Mouse (Mus musculus) cerebellum, adult 8-10 months (tissue): Measurements from ENCODE around the gene Rfc4.
"Not testable (repeated sequence)": the region's sequence is repeated elsewhere in the genome, so short reads cannot be mapped to it uniquely, and the experiment has no call there.

Experiments used
- DNase-seq: peaks from one replicate; pipeline ENCODE4 v3.0.0; 2022

Gene Rfc4

DNA sequence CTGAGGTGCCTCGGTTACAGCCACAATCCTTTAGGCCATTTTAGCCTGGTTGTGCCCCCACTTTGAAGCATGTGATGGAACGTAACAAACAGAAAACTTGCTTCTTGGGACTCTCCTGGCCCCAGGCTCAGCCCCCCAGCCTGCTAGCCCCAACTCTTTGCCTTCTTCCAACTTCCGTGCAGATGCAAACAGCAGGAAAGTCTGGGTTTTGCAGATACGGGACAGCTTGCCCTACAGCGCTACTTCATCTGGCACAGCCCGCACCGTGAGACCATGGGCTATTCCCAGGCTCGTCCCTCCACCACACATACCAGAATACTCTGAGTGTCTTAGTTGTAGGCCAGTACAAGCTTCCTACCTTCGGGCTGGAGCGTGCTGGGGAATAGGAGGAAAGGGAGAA, 26.9 kb downstream of the Rfc4 start:
- DNase-seq, result no peak

DNA sequence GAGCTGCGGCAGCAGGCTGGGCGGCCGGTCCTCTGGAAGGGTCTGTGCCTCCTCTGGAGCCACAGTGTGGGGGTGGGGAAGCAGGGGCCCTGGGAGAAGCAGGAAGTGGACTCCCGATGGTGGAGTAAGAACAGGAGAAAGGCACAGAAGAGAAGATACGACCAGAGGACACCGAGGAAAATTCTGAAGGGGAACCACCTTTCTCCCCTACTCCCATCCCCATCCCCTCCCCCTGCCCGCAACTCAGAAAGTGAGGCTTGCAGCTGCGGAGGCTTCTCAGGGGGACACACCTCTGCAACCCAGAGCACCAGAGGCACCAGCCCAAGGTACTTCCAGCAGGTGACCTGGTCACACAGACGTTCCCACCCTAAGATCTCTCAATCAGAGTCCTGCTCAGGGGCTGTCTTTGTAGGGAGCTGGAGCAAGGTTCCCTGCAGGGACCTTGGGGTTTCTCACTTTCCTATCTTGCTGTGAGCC, 27.4 kb downstream of the Rfc4 start:
- no peak for DNase-seq

DNA sequence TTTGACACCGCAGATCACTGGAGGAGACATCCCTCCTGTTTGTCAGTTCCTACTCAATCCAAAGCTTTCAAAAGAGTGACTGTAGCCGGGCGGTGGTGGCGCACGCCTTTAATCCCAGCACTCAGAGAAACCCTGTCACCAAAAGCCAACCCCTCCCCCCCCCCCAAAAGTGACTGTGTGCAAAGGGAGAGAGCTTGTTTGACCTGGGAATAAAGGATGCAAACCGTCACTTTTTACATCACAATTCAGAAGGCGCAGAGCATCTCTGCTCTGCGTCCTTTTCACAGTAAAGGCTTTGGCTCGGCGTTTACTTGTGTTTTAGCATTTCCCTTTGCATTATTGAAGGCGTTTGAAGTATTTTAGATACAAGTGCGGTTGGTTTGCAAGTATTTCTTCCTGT, 27.9 kb downstream of the Rfc4 start:
- no peak for DNase-seq

DNA sequence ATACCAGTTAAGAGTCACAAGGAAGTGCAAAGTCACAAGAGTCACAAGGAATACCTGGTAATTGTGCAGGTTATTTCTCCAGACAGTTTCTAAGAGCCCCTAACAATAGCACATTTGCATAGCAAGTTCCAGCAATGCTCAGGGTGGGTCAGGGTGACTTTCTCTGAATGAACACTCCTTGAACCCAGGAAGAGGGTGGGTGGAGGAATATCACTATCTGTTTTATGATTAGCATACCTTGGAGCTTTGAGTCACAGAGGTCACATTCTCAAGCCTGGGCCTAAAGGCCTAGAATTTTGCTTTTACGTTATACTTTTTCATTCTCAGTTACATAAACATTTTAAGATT, 29.5 kb downstream of the Rfc4 start:
- DNase-seq, result not testable (repeated sequence)

DNA sequence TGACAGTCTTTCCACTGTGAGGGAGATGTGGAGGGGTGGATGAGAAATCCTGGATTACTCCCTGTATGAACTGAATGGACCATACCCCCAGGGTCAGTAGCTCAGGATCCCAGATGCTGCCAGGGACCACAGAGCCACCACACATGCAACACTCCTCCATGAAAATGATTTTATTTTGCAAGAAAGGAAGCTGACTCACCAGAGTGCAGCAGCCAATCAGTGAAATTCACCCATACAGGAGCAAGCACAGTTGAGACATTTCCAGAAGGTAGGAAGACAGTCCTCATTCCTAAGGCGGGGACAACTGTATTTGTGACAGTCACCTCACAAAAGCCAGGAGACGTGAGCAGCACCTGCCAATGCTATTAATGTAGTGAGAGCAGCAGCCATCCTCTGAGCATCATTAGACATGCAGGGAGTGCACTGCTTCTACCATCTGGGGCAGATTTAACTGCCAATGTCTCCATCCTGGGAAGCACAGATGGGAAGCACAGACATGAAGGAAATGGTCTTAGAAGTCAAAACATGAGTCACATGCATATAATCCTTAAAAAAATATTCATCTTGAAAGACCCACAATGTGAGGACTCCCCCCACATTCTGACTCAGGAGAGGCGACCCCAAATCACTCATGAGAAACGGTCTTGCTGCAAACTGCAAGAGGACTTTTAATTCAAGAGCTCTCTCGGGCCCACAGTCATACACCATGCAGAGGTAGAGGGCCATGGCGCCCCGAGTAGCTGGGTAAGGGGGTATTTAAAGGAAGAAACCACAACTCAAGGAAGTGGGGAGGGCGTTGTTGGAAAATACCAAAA, 30.0 kb downstream of the Rfc4 start:
- DNase-seq, result not testable (repeated sequence)

DNA sequence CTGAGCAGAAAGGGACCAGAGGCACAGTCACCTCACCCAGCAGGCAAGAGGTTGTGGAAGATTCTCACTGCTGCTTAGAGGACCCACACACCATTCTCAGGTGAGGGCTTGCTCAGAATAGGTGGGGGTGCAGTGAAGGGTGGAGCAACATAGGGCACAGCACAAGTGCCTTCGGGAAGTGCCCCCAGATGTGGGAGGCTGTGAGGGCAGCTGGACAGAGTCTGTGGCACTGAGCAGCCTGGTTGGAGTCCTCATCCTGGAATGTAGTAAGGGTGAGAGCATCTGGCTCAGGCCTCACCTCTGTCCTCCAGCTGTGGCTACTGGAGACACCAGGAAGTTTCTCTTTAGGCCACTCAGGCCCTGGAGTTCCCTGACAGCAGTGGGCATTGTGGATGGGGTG, 30.7 kb downstream of the Rfc4 start:
- not testable (repeated sequence) for DNase-seq

DNA sequence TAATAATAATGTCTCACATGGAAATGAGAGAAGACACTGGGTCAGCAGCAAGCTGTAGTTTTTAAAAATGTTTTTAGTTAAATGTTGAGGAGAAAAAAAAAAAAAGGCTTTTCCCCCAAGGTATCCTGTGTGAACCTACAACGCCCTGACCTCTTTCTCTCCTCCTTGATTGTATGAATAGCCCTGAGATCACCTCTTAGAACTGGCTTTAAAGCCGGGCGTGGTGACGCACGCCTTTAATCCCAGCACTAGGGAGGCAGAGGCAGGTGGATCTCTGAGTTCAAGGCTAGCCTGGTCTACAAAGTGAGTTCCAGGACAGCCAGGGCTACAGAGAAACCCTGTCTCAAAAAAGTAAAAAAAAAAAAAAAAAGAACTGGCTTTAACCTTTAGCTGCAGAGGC, 32.0 kb downstream of the Rfc4 start:
- not testable (repeated sequence) for DNase-seq

DNA sequence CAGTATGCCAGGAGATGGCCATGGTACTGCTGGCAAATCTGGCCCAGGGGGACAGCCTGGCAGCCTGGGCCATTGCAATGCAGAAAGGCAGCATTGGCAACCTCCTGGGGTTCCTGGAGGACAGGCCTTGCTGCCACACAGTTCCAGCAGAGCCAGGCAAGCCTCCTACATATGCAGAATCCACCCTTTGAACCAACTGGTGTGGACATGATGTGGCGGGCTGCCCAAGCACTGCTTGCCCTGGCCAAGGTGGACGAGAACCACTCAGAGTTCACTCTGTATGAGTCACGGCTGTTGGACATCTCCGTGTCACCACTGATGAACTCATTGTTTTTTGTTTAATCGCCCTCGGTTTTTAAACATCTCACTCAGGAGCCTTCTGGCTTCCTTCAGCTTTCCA, 33.4 kb downstream of the Rfc4 start:
- DNase-seq, result no peak

DNA sequence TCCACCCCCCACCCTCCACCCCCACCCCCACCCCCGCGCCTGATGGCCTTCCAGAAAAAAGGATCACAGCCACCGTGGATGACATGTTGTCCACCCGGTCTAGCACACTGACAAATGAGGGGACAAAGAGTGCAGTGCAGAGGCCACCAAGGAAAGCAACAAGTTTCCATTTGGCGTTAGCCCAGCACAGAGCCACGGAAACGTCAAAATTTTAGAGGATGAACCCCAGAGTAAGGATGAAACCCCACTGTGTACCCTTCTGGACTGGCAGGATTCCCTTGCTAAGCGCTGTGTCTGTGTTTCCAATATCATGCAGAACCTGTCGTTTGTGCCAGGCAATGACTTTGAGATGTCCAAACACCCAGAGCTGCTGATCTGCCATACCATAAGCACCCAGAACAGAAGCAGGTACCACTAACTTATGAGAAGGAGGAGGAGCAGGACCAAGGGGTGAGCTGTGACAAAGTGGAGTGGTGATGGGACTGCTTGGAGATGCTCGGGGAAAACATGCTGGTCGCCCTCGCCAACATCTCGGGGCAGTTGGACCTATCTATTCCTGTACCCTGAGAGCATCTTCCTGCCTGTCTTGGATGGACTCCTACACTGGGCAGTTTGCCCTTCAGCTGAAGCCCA, 34.1 kb downstream of the Rfc4 start:
- DNase-seq, result no peak

DNA sequence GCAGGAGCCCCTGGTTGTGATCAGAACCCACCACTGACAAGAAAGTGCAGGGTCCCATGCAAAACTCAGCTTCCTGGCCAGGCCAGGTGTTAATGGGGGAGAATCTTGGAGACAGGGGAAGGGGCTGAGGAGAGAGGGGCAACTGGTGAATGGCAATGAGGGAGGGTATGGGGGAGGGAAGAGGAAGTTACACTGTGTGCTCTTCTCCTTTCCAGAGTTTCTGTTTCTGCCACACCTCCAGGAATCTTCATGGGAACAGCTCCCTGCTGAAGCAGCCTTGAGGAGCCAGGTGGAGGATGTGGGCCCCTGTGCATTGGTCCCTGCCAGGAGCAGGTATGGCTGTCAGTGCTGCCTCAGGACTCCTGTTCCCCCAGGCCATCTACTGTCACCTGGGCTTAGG, 36.2 kb downstream of the Rfc4 start:
- not testable (repeated sequence) for DNase-seq

DNA sequence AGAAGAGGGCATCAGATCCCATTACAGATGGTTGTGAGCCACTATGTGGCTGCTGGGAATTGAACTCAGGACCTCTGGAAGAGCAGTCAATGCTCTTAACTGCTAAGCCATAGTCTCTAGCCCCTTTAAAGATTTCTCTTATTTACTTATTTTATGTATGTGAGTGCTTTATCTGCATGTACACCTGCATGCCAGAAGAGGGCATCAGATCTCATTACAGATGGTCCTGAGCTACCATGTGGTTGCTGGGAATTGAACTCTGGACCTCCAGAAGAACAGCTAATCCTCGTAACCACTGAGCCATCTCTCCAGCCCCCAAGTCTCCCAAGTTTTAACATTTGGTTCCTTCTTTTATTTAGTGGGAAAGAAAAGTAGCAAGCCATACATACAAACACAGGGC, 39.0 kb downstream of the Rfc4 start:
- not testable (repeated sequence) for DNase-seq

DNA sequence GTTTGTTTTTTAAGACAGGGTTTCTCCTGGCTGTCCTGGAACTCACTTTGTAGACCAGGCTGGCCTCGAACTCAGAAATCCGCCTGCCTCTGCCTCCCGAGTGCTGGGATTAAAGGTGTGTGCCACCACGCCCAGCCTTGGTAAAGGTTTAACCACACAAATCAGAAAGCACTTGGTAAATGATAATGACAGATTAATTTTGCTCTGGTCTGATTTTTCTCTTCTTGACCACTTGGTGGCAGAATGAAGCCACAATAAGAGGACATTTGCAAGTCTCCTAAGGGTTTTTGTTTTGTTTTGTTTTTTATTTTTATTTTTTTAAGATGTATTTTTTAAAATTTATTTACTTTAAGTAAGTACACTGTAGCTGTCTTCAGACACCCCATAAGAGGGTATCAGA, 39.8 kb downstream of the Rfc4 start:
- DNase-seq, result not testable (repeated sequence)

DNA sequence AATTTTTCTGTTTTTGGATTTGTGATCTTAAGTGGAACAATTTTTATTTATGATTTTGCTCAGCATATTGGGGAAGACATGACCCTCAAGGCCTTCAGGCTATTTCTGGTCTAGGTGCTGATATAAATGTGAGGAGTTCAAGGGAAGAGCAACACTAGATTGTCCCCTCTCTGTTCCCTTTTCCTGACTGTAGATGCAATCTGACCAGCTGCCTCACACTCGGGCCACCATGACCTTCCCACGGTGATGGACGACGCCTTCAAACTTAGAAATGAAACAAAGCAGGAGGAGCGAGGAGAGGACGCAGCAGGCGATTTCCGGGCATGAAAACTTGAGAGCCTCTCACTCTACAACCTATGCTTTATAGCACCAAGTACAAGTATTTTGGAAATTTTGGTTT, 40.4 kb downstream of the Rfc4 start:
- not testable (repeated sequence) for DNase-seq

DNA sequence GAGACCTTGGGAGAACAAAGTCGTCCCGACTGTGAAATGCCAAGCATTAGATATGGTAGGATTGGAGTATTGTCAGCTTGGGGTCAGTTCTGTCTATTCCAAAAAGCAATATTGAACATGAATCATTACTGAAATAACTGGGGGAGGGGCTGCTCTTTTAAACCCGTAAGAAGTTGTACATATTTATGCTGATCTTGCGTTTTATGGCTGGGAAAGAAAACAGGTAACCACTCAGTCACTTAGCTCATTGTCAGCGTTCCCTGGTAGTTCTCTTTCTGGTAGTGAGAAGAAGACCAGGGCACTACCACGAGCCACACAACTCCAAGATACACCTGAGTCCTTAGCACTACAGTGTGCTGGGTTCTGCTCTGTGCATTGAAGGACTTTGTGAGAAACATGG, 50.0 kb downstream of the Rfc4 start:
- DNase-seq, result not testable (repeated sequence)
